Mouse (Mus musculus) c-Kit-negative CD71-positive TER-119-positive erythroid progenitor cells, embryonic 14.5 days (primary cell): ENCODE measurements around the gene Pgam2.

Source experiments
- DNase-seq: peaks from one replicate; pipeline ENCODE4 v3.0.0-alpha.2; 2013; ENCODE audit warnings: low read depth, low spot score

The Pgam2 gene

GRCm38 (mm10) chr11:5766019-5766418 lies 37.5 kb downstream of the Pgam2 start:
- DNase-seq, result no peak

DNA sequence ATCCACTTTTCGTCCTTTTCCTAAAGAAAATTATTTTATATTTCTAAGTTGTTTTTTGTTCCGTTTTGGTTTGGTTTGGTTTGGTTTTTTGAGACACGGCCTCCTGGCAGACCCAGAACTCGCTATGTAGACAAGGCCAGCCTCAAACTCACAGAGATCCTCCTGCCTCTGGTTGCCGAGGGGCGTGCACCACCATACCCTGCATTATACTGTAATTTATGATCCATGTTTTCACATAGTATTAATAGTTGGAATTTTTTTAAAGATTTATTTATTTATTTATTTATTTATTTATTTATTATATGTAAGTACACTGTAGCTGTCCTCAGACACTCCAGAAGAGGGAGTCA lies 40.9 kb downstream of the Pgam2 start:
- no peak for DNase-seq

DNA sequence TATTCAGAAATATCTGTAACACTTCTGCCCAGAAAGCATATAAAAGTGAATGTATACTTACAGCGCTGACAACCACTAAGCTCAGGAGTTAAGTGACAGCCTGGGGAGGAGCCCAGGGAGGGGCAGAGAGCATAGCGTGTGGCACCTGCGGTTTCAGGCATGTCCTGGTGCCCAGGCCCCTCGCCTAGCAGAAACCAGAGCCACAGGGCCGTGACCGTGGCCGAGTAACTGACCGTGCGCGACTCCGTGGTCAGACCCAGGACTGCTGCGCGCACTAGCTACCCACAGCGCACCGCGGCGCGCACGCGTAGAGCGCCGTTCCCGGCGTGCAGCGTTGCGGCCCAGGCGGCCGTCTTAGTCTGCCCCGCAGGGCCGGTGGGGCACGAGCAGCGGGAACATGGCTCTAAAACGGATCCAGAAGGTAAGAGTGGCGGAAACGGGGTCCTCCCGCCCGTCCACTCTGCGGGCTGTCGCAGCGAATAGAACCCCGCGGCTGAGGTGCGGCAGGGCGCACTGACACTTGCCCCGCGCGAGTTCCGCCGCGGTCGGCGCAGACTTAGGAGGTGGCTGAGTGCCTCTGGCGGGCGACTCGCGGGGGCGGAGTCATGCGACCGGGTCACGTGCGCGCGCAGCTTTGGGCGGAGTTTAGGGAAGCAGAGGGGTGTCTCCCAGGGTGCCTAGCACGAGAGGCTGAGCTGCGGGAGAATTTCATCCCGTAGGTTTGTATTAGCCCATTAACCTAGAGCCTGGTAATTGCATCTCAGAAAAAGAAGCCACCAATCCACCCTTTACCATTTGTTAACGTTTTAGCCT lies 41.5 kb downstream of the Pgam2 start, which contains the start of gene Urgcp:
TSS of gene Urgcp (minus strand) at position 557 of the 813 bp plus-strand sequence.
- DNase-seq, result peak; percentile 87

- no peak for DNase-seq
Measured at GRCm38 (mm10) chr11:5753755-5754154, 49.8 kb downstream of the Pgam2 start.
